Mouse (Mus musculus) spleen, embryonic (tissue): ENCODE results near the gene Ung.

Experiments used
- CTCF ChIA-PET: fragments of 350-600 bp; sonication (Branson Sonifier 250); formaldehyde crosslinking; loops from one replicate; lab custom pipeline; 2022; lab: Charles Lee

Gene Ung

DNA sequence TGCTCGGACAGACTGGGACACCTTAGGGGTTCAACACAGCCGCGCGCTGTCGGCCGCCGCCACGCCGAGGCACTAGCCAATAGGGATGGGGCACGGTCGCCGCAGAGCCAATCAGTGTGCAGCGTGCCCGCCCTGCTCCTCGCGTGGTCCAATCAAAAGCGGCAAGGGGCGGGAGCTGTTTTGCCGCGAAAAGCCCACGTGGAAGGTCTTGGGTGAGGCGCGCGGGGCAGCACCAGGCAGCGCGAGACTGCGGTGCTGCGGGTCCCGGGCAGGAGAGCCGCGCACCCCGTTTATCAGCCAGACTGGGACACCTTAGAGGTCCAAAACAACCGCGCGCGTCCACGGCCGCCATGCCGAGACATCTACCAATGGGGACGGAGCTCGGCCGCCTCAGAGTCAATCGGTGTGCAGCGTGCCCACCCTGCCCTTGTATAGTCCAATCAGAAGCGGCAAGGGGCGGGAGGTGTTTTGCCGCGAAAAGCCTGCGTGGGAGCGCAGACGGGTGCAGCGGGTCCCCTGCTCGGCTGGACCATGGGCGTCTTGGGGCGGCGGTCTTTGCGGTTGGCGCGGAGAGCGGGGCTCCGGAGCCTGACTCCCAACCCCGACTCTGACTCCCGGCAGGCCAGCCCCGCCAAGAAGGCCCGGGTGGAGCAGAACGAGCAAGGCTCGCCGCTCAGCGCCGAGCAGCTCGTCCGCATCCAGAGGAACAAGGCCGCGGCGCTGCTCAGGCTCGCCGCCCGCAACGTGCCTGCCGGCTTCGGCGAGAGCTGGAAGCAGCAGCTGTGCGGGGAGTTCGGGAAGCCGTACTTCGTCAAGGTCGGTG is 723 bp downstream of the Ung start:
- CTCF ChIA-PET: no interaction called here

GRCm38 (mm10) chr5:114131521-114131840 is 1.3 kb downstream of the Ung start:
- CTCF ChIA-PET: interaction anchor here (0.6 kb wide), 1 partner anchor 482 kb away, joined by 3 read pairs; no protein-coding TSS in a partner anchor

DNA sequence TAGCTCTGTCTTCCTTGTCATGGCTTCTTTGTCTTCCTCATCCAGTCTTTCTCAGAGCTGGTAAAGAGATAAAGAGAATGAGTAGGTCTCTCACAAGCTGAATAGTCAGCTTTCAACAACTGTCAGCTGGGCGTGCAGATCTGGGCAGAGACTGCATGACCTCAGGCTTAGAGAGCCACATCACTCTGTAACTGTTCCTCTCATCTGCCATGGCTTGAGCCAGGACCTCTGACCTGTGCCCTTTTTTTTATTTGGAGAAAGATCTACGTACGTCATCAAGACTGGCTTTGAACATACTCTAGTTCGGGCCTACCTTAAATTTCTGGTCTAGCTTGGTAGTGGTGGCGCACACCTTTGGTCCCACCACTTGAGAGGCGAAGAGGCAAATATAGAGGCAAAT is 2.7 kb downstream of the Ung start:
- CTCF ChIA-PET: interaction anchor here (0.8 kb wide), 1 partner anchor 32 kb away, joined by 4 read pairs; no protein-coding TSS in a partner anchor

DNA sequence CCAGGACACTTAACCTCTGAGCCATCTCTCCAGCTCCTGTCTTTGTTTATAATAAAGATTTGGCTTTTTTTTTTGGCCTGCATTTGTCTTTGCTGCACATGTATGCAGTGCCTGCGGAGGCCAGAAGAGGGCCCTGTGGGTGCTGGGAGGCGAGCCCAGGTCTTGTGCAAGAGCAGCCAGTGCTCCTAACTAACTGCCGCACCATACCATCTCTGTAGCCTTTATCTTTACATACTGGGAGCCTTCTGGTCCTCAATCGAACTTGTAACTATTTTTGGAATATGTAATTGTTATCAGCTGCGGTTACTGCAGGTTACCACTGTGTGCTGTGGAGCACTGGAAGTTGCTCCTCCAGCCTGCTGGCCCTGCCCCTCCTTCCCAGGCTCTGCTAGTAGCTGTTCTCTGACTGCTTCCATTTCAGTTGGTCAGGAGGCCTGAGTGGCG is 3.9 kb downstream of the Ung start:
- CTCF ChIA-PET: no interaction called here

DNA sequence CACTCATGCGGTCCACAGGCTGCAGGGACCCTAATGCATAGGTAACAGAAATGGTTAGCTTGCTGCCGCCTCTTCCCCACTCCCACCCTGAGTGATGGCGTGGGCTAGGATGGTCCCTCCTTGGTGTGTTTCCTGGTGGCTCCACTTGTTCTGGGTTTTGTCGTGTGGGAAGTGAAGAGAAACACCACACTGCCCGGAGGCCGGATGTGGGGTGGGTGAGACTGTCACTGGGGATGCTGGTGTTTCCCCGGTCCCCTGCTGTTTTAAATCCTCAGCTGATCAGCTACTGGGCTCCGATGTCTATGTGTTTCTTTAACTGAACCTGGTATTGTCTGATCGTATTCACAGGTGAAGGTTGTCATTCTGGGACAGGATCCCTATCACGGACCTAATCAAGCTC is 5.3 kb downstream of the Ung start:
- CTCF ChIA-PET: no interaction called here

DNA sequence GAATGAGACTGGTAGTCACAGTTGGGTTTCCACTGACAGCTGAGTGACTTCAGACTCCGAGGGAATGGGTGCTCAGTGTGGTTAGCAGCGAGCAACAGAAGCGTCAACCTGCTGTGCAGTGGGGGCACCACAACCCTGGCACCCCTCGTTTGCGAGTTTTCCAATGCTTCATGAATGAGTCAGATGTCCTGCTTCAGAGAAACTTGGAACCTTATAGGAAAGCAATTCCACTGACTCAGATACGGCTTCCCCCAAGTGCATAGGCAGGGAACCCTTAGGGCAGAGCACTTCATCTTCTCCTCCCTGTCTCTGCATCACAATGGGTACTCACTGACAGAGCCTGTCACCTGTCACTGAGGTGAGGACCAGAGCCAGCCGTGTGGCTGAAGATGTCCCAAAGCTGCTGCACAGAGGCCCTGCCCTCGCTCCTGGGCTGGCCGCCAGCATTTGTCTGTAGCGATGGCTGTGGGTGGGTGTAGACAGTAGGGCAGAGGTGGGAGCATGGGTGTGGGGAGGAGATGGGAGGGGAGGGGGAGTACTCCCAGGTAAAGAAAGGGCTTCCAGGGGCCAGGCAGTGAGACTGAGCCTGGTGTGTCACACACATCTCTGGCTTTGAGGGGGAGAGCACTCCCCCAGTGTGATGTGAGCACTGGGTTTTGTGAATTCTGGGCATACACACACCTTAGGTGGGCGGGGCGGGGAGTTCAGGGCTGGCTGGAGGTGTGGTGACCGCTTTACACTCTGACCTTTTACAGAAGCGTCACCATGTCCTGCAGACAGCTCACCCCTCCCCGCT is 7.5 kb downstream of the Ung start:
- CTCF ChIA-PET: interaction anchor here (0.7 kb wide), 1 partner anchor 1370 kb away, joined by 5 read pairs; no protein-coding TSS in a partner anchor

DNA sequence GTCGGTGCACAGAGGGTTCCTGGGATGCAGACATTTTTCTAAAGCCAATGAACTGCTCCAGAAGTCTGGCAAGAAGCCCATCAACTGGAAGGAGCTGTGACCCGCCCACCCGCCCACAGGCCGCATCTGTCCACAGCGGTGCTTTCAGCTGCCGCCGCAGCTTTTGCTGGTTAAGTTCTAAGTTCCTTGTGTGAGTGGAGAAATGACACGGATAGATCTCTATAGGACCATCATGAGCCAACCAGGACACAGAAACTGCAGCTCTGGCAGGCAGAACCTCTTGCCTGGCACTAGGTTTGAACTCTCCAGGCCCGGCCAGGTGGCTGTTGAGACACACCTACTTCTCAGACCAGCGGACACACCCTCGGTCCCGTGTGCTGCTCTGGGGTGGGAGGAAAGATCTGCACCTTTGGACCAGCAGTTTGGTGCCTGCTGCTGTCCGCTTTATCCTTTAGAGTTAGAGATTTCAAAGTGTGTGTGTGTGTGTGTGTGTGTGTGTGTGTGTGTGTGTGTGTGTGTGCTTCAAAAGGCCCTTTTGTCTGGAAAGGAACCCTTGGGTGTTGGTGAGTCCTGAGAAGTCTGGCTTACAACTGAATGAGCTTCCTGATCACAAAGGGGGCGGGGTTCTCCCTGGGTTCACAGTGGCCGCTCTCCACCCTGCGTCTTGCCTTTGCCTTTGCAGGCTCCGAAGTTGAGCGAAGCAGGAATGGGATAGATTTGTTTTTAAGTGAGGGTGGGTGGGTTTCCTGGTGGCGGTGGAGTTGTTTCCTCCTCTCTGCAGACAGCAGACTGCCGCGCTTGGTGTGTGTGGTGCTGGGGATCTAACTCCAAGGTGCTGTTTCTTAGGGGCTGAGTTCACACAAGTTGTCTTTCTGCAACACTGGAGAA is 8.3 kb downstream of the Ung start:
- CTCF ChIA-PET: interaction anchor here (0.7 kb wide), 1 partner anchor 1369 kb away, joined by 5 read pairs; no protein-coding TSS in a partner anchor

DNA sequence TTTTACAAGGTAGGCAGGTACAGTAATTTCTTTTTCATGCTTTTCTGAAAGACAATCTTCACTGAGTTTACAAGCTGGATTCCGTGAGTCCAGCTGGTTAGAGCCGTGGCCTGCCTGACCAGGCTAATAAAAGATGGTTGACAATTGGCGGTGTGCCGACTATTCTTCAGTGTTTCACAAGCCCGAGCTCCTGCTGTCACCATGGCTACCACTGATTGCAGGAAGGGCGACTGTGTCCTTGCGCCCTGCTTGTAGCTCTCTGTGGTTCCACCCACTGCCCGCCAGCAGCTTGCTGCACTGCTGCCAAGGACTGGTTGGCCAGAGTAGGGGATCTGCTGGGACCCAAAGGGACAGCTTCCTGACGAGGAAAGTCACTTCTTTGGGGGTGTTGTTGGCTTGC is 9.0 kb downstream of the Ung start:
- CTCF ChIA-PET: no interaction called here

GRCm38 (mm10) chr5:114146028-114146888 is 16.1 kb downstream of the Ung start, which contains the start of gene Acacb:
Gene Acacb (plus strand): TSS chr5:114146535.
- CTCF ChIA-PET: no interaction called here

DNA sequence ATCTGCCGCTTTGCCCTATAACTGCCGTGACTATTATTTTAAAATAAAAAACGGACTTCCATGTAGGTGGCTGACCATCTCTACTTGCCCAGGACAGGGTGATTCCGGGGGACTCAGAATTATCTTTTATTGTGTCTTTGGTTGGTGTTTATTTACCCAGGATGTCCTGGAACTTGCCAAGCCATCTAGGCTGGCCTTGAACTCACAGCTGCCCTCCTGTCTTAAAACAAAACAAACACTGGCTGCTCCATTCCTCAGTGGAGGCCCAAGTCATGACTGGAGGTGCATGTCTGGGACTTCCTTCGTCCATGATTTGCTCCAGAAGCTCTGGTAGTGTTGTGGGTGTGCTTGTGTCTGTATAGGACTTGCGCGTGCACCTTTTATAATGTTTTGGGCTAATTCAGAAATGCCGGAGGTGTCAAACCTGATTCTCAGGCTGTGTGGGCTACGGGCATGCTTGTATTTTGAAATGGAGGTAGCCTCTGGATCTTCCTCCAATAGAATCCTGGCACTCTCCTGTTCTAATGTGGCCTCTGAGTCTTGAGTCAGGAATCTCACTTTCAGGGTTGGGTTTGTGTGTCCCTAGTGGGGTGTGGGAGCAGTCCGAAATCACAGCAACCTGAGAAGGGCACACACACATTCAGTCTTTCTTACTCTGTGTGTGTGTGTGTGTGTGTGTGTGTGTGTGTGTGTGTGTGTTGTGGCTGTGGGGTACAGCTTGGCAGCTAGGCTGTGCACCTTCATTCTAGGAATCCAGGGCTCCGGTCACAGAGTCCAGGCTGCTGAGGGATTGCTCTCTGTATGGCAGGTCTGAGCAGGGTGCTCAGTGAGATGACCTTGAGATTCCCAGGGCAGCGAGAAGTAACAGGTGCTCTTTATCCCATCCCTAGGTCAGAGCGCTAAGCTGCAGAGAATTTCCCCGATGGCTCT is 17.1 kb downstream of the Ung start:
- CTCF ChIA-PET: no interaction called here

GRCm38 (mm10) chr5:114152359-114153092 is 22.3 kb downstream of the Ung start:
- CTCF ChIA-PET: no interaction called here

GRCm38 (mm10) chr5:114153490-114153889 is 23.3 kb downstream of the Ung start:
- CTCF ChIA-PET: no interaction called here

DNA sequence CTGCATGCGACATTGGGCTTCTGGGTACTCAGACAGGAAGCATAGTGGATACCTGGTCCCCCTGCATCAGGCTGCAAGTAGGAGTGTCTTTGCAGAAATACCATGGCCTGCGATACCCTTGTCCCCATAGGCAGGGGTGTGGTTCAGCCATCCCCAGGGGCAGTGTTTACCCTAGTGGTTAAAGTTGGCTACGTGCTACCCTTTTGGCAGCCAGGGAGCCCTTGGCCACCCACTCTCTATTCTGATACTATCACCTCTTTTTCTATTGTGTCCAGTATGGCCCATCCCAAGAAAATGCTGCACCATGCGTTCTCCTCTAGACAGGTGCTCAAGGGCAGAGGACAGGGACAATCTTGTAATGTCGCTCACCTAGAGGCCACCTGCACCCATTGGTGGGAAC is 24.6 kb downstream of the Ung start:
- CTCF ChIA-PET: no interaction called here

DNA sequence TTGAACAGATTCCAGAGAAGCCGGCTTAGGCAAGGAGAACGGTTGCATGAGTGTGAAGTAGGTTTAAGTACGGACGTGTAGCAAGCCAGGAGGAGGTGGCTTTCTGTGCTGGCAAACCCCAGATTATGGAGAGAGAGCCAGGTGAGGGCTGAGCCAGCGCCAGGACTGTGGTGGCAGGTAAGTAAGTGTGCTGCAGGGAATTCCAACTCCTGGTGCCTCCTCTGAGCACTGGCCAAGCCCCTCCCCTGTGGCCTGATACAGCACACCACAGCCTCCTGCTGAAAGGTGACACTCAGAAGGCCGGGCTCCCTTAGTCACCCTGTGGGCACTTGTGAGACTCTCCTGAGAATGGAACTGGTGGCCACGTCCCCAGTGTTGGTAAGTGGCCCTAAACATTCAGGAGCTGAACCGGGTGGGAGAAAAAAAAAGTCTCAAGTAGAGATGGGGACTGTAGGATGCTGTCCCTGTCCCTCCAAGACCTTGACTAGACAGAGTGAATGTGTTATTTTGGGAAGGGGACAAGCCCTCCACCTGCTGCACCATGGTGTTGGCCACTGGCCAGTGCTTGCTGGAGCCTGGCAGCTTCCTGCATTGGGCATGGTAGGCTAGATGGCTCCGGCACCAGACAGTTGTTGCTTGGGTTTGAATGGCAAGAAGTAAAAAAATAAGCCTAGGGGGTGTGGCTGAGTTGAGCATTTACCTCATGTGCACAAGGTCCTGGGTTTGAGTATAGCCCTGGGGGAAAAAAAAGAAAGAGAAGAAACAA is 25.2 kb downstream of the Ung start:
- CTCF ChIA-PET: no interaction called here

- CTCF ChIA-PET: no interaction called here
Measured at GRCm38 (mm10) chr5:114157236-114157635, 27.1 kb downstream of the Ung start.

DNA sequence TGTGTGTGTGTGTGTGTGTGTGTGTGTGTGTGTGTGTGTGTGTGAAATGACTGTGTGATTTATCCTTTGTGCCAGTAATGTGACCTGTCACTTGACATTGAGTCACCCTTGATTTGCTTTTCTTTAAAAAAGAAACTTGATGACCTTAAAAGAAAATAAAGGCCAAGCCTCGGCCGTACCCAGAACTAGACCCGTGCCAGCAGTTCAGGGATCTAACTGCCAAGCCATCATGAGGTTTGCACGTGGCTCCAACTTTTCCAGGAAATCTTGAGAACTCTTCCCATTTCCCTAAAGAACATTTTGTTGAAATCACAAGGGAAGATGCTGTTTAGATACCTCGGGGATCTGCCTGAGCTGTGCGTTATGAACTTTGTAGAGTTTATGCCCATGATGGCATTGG is 31.2 kb downstream of the Ung start:
- CTCF ChIA-PET: no interaction called here

DNA sequence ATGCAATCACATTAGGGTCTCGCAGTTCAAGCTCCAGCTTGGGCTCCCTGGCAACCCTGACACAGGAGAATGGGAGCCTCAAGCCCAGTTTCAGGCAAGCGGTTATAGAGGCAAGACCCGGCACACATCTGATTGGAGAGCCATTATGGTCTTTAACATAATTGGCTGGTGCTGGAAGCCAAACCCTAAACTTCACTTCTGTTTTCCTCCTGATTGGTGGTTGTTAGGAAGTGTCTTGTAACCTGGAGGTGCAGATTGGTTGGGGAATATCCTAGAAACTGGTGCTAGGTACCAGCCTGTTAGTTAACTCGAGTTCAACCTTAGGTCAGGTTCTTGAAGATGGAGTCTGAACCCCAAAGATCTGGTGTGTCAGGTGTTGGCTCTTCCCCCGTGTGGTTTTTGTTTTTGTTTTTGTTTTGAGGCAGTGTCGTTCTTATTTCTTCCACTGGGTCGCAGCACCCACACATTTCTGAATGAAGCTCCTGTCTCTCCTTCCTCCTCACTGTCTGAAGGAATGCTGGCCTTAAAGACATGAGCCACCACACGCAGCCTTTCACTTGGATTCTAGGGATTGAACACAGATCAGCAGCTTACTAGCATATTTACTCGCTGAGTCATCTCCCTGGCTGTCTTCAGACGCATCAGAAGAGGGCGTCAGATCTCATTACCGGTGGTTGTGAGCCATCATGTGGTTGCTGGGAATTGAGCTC is 32.1 kb downstream of the Ung start:
- CTCF ChIA-PET: interaction anchor here (0.6 kb wide), 1 partner anchor 11 kb away, joined by 8 read pairs; no protein-coding TSS in a partner anchor
